Mouse (Mus musculus) liver, embryonic 18 days (tissue): Measurements from ENCODE around the gene Ptprt. TPM values are rescaled to one million over a fixed set of nuclear protein-coding genes. Genes with fewer than 3 reads are reported as not detected.

Experiments used
- polyA plus RNA-seq: library from polyadenylated mRNA; depleted of rRNA; stranded (reverse); fragments of >200 nt; gene quantifications from 2 replicates; pipeline ENCODE4 v1.2.3, GENCODE M21; 2012; rRNA removed

The Ptprt gene
- polyA plus RNA-seq: 0.20 and 0.24 TPM in 2 replicates

DNA sequence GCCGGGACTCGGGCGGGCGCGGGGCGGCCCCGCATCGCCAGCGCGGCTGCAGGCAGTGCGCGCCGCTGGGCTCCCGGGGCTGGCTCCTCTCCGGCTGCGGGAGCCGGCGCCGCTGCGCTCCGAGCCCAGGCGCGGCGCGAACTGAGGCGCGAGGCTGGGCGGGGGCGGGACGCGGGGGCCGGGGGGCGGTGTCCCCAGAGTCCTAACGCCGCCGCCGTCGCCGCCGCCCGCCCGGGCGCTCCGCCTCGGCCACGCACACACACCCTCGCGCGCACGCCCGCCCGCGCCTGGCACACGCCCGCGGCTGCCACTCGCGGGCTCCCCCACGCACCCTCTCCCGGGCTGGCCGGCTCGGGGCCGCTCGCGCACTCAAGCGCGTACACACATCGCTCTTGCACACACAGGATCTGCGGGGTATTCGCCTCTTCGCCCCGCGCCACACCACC is at the start of gene Ptprt:
Gene Ptprt, minus strand, starts transcription at position 207 of the 446 bp plus-strand sequence.

